Mouse (Mus musculus) embryo, embryonic 11.5 days (tissue): ENCODE results near the gene Fscn2.
"Not testable (repeated sequence)": the region's sequence is repeated elsewhere in the genome, so short reads cannot be mapped to it uniquely, and the experiment has no call there.

Source experiments
- DNase-seq: peaks from one replicate; pipeline ENCODE4 v3.0.0-alpha.2; 2012; ENCODE audit warnings: low read depth, low spot score

The Fscn2 gene

GRCm38 (mm10) chr11:120404814-120405213 lies 43.5 kb downstream of the Fscn2 start:
- DNase-seq: no peak

- no peak for DNase-seq
Observed at GRCm38 (mm10) chr11:120405867-120406266, 44.5 kb downstream of the Fscn2 start.

- DNase-seq: no peak
Observed at GRCm38 (mm10) chr11:120406445-120406844, 45.1 kb downstream of the Fscn2 start.

GRCm38 (mm10) chr11:120413621-120414020 lies 52.3 kb downstream of the Fscn2 start:
- not testable (repeated sequence) for DNase-seq
